Mouse (Mus musculus) stomach, postnatal 0 days (tissue): ENCODE measurements around the gene Gpr21.

Source experiments
- CTCF ChIP-seq: IDR thresholded peaks from 2 replicates; pipeline ENCODE4 v1.5.1; 2016; ENCODE audit warnings: antibody characterized with exemption, low read depth, mild to moderate bottlenecking, moderate library complexity
- EP300 ChIP-seq: optimal IDR thresholded peaks from 2 replicates; pipeline ENCODE3; 2016; ENCODE audit warnings: antibody characterized with exemption

GRCm38 (mm10) chr2:37497321-37497720, 18.8 kb upstream of the Gpr21 start:
- TF ChIP-seq CTCF (no peak), EP300 (no peak)
